Mouse (Mus musculus): ENCODE measurements around the gene Ptprd.

DNA sequence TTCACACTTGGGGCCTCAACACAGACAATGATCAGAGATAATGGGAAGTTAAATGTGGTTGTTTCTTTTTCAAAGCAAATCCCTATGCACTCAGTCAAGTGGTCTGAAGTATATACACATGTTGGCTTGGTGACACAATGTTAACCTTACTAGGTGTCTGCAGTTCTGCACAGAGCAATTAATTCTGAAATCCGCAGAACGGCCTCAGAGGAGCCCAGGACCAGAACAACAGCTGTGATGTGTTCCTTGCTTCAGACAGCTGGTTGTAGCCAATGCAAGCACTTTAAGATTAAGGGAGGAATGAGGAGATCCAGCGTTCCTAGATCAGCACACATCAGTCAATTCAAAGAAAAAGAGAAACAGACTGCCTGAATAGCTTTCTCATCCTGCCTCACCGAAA lies 1891.9 kb downstream of the Ptprd start:
- TF ChIP-seq CTCF (IDR thresholded peaks at IDR 0.05; ENCODE audit: extremely low read depth, insufficient read depth, insufficient read length, insufficient replicate concordance) (no peak), POLR2A (IDR thresholded peaks at IDR 0.05; ENCODE audit: low read depth, low read length) (no peak)
